Mouse (Mus musculus) heart, embryonic 15.5 days (tissue): Measurements from ENCODE around the gene Gp5. TPM values are rescaled to one million over a fixed set of nuclear protein-coding genes. Genes with fewer than 3 reads are reported as not detected.

Experiments
- ATAC-seq: fragments of 200-750 bp; cut with Nextera tagmentation; replicated peaks from 2 replicates; pipeline ENCODE4 v1.8.0; 2017; ENCODE audit warnings: low read depth, moderate TSS enrichment; ENCODE audit not compliant: insufficient number of reproducible peaks, insufficient read depth, low FRiP score
- H3K27ac ChIP-seq: fragments of 300-500 bp; sonication (generic); 2 replicates; pipeline ENCODE4 v1.5.1; 2015; ENCODE audit warnings: mild to moderate bottlenecking, inconsistent platforms
- H3K27me3 ChIP-seq: fragments of 300-500 bp; sonication (generic); 2 replicates; pipeline ENCODE4 v1.6.1; 2015; ENCODE audit warnings: inconsistent platforms
- H3K36me3 ChIP-seq: fragments of 300-500 bp; sonication (generic); 2 replicates; pipeline ENCODE4 v1.6.1; 2015; ENCODE audit warnings: mild to moderate bottlenecking, inconsistent platforms
- H3K4me1 ChIP-seq: fragments of 300-500 bp; sonication (generic); replicated peaks from 2 replicates; pipeline ENCODE4 v1.6.1; 2015; ENCODE audit warnings: inconsistent platforms
- H3K4me2 ChIP-seq: fragments of 300-500 bp; sonication (generic); 2 replicates; pipeline ENCODE4 v1.6.1; 2015; ENCODE audit warnings: inconsistent platforms, mild to moderate bottlenecking, moderate library complexity
- H3K4me3 ChIP-seq: fragments of 300-500 bp; sonication (generic); 2 replicates; pipeline ENCODE4 v1.5.1; 2015; ENCODE audit warnings: mild to moderate bottlenecking, inconsistent platforms
- H3K9ac ChIP-seq: fragments of 300-500 bp; sonication (generic); 2 replicates; pipeline ENCODE4 v1.6.1; 2015; ENCODE audit warnings: mild to moderate bottlenecking, inconsistent platforms
- H3K9me3 ChIP-seq: fragments of 300-500 bp; sonication (generic); replicated peaks from 2 replicates; pipeline ENCODE4 v1.6.1; 2016; ENCODE audit warnings: inconsistent platforms
- WGBS: fragments of 180-500 bp; shearing (Covaris S2); methylation state at CpG from one replicate; pipeline ENCODE4 v1.1.7; 2015; ENCODE audit warnings: mixed read lengths; 5-methylcytosine and 5-hydroxymethylcytosine counted together
- polyA plus RNA-seq: library from polyadenylated mRNA; unstranded; fragments of >200 nt; fragmentation: Nextera tagmentation; extraction: Ambion mirVana; gene quantifications from 2 replicates; pipeline ENCODE4 v1.2.1, GENCODE M21; 2015

Gp5 gene
- polyA plus RNA-seq, 1 experiment from 2014 or later: 1.3 TPM

GRCm38 (mm10) chr16:30260012-30260635 is 50.5 kb downstream of the Gp5 start:
- Histone ChIP-seq H3K4me2 (no peak overlapping the region), H3K27me3 (0 out of 2 replicates have a peak, but pooled peaks cover 9% of the 10 kb centered on the region), H3K4me1 (peaks cover 11% of the 10 kb centered on the region), H3K9me3 (no peaks in the 10 kb centered on the region), H3K27ac (no peak overlapping the region), H3K9ac (no peak overlapping the region), H3K4me3 (no peak overlapping the region), H3K36me3 (no peaks in the 10 kb centered on the region)
- 81% methylated on average over 15 of the region's 15 CpGs for WGBS
- no peak for ATAC-seq

GRCm38 (mm10) chr16:30259444-30259843 is 51.1 kb downstream of the Gp5 start:
- H3K27me3 ChIP-seq: 0 out of 2 replicates have a peak, but pooled peaks cover 9% of the 10 kb centered on the region
- no peak overlapping the region for H3K9ac ChIP-seq
- no peaks in the 10 kb centered on the region for H3K36me3 ChIP-seq
- 0 out of 2 replicates have a peak, but pooled peaks have one; percentile 19 for ATAC-seq
- peaks cover 11% of the 10 kb centered on the region for H3K4me1 ChIP-seq
- H3K9me3 ChIP-seq: no peaks in the 10 kb centered on the region
- H3K4me3 ChIP-seq: no peak overlapping the region
- WGBS: 49% methylated on average over 10 of the region's 10 CpGs
- H3K4me2 ChIP-seq: no peak overlapping the region
- H3K27ac ChIP-seq: no peak overlapping the region

GRCm38 (mm10) chr16:30258441-30258840 is 52.1 kb downstream of the Gp5 start:
- no peak overlapping the region for H3K27ac ChIP-seq
- H3K27me3 ChIP-seq: 0 out of 2 replicates have a peak, but pooled peaks cover 9% of the 10 kb centered on the region
- H3K9ac ChIP-seq: no peak overlapping the region
- H3K4me1 ChIP-seq: peaks cover 11% of the 10 kb centered on the region
- no peak overlapping the region for H3K4me3 ChIP-seq
- 87% methylated on average over 7 of the region's 7 CpGs for WGBS
- no peaks in the 10 kb centered on the region for H3K36me3 ChIP-seq
- ATAC-seq: no peak
- H3K9me3 ChIP-seq: no peaks in the 10 kb centered on the region
- H3K4me2 ChIP-seq: no peak overlapping the region

GRCm38 (mm10) chr16:30257718-30258117 is 52.9 kb downstream of the Gp5 start:
- H3K36me3 ChIP-seq: no peaks in the 10 kb centered on the region
- 68% methylated on average over 9 of the region's 9 CpGs for WGBS
- no peaks in the 10 kb centered on the region for H3K9me3 ChIP-seq
- no peak overlapping the region for H3K27ac ChIP-seq
- ATAC-seq: no peak
- H3K4me2 ChIP-seq: no peak overlapping the region
- 0 out of 2 replicates have a peak, but pooled peaks cover 9% of the 10 kb centered on the region for H3K27me3 ChIP-seq
- H3K4me3 ChIP-seq: no peak overlapping the region
- H3K9ac ChIP-seq: no peak overlapping the region
- H3K4me1 ChIP-seq: peaks cover 11% of the 10 kb centered on the region

Other genes starting within 250 kb of the Gp5 start
- gene Hes1, start 246.4 kb downstream of the Gp5 start, polyA plus RNA-seq: 23.2 and 29.0 TPM in 2 replicates
- not detected in 2 replicates for gene Cpn2, start 43.3 kb downstream of the Gp5 start, polyA plus RNA-seq
- gene Lrrc15, start 27.5 kb downstream of the Gp5 start, polyA plus RNA-seq: 0.26 and 0.28 TPM in 2 replicates
- gene Atp13a3, start 95.2 kb upstream of the Gp5 start, polyA plus RNA-seq: 8.4 and 9.4 TPM in 2 replicates
- gene Tmem44, start 240.1 kb upstream of the Gp5 start, polyA plus RNA-seq: 19.3 and 22.2 TPM in 2 replicates